Mouse (Mus musculus) neural tube, embryonic 13.5 days (tissue): Measurements from ENCODE around the gene Olfr418. TPM values are rescaled to one million over a fixed set of nuclear protein-coding genes. Genes with fewer than 3 reads are reported as not detected.

ENCODE experiments used
- polyA plus RNA-seq: library from polyadenylated mRNA; unstranded; fragments of >200 nt; fragmentation: Nextera tagmentation; extraction: Ambion mirVana; gene quantifications from 2 replicates; pipeline ENCODE4 v1.2.1, GENCODE M21; 2015

The Olfr418 gene
- polyA plus RNA-seq, 1 experiment from 2014 or later, result not detected

Other genes starting within 250 kb of the Olfr418 start
- gene Olfr1408, start 128.6 kb upstream of the Olfr418 start, polyA plus RNA-seq, result not detected in 2 replicates
- 0.06 TPM in 1 of 2 replicates, not detected in the other for gene Olfr1406, start 75.4 kb upstream of the Olfr418 start, polyA plus RNA-seq
- not detected in 2 replicates for gene Olfr218, start 68.2 kb upstream of the Olfr418 start, polyA plus RNA-seq
- gene Olfr1404, start 53.6 kb upstream of the Olfr418 start, polyA plus RNA-seq, result not detected in 2 replicates
- gene Fcer1a, start 38.8 kb upstream of the Olfr418 start, polyA plus RNA-seq, result not detected in 2 replicates
- gene Mptx2, start 11.8 kb downstream of the Olfr418 start, polyA plus RNA-seq, result not detected in 2 replicates
- 15.4 and 17.1 TPM in 2 replicates for gene Ackr1, start 67.7 kb downstream of the Olfr418 start, polyA plus RNA-seq
- gene Aim2, start 84.9 kb downstream of the Olfr418 start, polyA plus RNA-seq, result 1.4 and 2.3 TPM in 2 replicates
- gene Cadm3, start 101.7 kb downstream of the Olfr418 start, polyA plus RNA-seq, result 48.3 and 53.6 TPM in 2 replicates
- gene Ifi206, start 225.0 kb downstream of the Olfr418 start, polyA plus RNA-seq, result not detected in 2 replicates